Mouse (Mus musculus) hindlimb bud, embryonic 11.5 days (tissue): ENCODE results near the gene Fcho1.

Experiments used
- DNase-seq: peaks from one replicate; pipeline ENCODE4 v3.0.0-alpha.2; 2012; ENCODE audit warnings: low read depth, low spot score; ENCODE audit errors: extremely low spot score

Fcho1 gene

DNA sequence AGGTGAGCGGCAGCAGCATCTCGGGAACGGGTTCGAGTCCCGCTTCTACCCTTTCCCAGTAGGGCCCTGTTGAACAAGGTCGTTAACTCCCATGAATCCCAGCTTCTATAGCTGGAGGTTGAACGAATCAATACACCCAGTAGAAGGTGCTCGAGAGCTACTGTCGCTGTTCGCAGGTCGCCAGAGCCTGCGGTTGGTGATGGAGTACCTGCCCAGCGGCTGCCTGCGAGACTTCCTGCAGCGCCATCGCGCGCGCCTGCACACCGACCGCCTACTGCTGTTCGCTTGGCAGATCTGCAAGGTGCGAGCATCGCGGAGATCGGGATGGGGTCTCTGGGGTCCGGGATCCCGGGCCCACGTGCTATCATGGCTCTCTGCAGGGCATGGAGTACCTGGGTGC lies 39.9 kb downstream of the Fcho1 start:
- DNase-seq: no peak

DNA sequence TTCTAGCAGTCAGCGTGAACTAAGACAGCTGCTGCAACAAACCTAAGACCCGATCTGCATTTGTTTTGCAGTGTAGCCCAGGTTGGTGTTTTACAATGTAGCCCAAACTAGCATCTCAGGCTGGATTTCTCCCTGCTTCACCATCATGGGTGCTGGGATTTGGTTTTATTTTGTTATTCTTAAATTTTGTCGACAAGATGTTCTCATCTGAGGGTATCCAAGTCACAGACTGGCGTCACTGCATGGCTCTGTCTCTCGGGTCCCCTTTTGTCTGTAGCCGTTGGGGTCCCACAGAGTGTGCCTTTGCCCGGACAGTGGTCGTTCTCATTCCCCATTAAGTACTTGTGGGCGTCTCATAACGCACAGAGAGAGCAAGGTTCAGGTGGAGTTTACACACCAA lies 40.8 kb downstream of the Fcho1 start:
- DNase-seq: no peak

DNA sequence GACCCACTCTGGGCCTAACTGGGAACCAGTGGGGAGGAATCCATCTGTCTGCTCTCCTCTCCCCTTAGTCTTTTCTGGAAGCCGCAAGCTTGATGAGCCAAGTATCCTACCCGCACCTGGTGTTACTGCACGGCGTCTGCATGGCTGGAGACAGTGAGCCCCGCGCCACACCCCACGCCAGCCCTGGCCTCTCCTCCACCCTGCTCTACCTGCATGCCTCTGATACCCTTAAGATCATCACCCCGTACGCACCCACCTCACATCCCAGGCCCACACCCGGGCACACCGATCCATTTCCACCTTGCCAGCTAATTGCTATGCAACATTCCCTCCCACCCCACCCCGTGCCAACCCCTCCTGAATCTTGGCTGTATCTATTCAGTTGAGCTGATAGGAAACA lies 42.7 kb downstream of the Fcho1 start:
- DNase-seq: no peak

DNA sequence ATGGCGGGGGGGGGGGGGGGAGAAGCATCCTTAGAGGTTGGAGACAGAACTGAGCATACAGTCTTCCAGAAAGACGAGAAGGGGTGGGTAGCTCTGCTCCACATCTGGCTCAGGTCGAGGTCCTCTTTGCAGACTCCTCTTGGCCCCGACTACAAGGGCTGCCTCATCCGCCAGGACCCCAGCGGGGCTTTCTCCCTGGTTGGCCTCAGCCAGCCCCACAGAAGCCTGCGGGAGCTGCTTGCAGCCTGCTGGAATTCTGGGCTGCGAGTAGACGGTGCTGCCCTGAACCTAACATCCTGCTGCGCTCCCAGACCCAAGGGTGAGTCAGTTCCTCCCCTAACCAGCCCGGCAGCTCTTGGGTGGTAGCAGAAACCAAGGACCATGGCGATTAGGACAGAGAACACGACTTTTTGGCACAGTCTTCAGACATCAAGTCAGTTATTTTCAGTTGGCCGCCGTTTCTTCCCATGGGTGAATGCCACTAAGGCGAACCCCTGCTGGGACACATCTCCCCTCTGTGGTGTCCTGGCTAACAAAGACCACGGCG lies 44.1 kb downstream of the Fcho1 start:
- DNase-seq: no peak

DNA sequence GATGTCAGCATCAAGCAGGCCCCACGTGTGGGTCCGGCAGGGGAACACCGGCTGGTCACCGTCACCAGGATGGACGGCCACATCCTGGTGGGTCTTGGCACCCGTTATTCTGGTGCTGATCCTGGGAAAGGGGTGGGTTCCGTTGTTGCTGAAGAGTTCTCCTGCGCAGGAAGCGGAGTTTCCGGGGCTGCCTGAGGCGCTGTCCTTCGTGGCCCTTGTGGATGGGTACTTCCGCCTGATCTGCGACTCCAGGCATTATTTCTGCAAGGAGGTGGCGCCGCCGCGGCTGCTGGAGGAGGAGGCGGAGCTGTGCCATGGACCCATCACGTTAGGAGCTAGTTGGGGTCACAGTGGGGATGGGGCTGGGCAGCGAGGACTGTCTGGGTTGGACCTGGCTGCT lies 45.0 kb downstream of the Fcho1 start:
- no peak for DNase-seq

GRCm38 (mm10) chr8:71679550-71680168 lies 45.9 kb downstream of the Fcho1 start:
- no peak for DNase-seq

- no peak for DNase-seq
These were observed 46.4 kb downstream of the Fcho1 start for GRCm38 (mm10) chr8:71679116-71679515.

DNA sequence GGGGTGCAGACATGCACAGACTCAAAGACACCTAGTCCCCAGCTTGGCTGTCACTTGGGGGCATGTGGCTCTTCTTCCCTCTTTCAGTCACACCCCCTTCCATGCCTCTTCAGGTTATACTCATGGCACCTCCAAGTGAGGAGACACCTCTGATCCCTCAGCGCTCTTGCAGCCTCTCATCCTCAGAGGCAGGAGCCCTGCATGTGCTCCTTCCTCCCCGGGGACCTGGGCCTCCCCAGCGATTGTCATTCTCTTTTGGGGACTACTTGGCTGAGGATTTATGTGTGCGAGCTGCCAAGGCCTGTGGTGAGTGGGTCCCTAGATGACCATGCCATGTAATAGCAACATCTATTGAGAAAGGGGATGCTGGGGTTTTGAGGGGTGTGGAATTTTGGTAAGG lies 47.3 kb downstream of the Fcho1 start:
- DNase-seq: no peak

GRCm38 (mm10) chr8:71677555-71677954 lies 48.0 kb downstream of the Fcho1 start:
- no peak for DNase-seq

DNA sequence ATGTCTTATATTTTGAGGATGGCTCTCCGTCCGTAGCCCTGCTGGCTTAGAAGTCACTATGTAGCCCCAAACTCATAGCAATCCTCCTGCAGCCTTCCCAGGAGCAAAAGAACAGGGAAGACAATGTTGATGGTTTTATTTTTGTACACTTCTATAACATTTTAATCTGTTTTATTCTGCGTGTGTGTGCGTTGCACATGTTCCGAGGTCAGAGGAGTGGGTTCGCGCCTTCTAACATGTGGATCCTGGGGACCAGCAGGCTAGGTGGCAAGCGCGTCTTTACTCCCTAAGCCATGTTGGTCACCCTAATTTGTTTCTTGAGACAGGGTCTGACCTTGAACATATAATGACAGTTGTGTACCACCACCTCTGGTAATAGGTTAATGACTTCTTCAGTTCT lies 48.7 kb downstream of the Fcho1 start:
- DNase-seq: no peak

DNA sequence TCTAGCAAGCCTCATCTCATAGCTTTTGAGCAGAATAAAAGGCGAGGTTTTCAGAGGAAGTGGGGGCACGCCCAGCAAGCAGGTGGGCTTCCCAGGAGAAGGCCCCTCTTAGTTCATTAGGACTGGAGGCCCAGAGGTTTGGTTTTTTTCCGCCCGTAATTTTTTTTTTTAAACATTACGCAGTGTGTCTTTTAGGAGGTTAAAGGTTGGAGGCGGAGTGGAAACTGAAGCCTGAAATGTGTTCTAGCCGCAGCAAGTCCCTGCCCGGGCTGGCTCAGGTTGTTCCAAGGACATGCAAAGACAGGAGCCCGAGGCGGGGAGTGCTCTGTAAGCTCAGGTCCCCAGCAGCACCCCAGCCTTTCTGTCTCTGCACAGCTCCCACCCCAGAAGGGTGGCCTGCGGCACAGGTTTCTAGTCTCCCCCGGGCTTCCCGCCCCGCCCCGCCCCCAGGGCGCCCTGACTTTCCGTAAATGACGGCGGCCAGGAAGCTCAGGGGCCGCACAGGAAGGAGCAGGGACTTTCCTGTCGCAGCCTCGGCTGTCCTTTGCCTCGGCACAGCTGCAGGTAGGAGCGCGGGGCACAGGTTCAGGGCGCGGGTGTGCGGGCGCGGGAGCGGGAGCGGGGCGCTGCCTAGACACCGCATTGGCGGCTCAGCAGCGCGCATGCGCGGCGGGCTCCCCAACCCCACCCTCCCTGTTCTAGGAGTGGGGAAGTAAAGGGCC lies 49.3 kb downstream of the Fcho1 start, which contains the start of gene Jak3:
Jak3 (plus strand) TSS at position 277 of the 722 bp plus-strand sequence.
- DNase-seq: no peak

GRCm38 (mm10) chr8:71675456-71676019 lies 50.0 kb downstream of the Fcho1 start:
- DNase-seq: no peak

DNA sequence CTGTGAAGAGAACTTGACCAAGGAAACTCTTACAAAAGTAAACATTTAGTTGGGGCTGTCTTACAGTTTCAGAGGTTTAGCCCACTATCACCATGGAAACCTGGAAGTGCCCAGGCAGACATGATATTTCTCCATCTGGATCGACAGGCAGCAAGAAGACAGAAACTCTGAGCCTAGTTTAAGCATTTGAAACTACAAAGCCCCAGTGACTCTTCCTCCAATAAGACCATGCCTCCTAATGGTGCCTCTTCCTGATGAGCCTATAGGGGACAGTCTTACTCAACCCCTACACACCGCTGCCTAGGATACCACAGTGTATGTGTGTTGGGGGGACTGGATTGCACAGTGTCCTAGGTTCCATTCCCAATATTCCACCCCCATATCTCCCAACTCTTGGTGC lies 51.4 kb downstream of the Fcho1 start:
- DNase-seq: no peak

DNA sequence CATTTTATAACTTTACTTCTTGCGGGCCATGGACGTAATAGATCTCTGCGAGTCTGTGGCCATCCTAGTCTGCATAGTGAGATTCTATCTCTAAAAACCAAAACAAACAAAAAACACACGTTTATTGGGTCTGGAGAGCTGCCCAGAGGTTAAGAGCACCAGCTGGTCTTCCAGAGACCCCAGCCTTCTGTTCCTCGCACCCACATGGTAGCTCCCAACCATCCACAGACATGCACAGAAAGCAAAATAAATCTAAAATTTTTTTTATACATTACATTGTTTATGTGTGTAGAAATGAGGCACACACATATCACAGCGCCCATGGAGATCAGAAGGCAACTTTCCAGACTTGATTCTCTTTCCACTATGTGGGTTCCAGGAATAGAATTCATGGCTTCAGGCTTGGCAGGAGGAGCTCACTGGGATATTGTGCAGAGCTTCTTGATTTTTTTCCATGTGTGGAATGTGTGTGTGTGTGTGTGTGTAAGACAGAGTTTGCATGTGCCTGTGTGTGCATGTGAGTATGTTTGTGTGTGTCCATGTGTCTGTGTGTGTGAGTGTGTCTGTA lies 53.3 kb downstream of the Fcho1 start:
- no peak for DNase-seq

DNA sequence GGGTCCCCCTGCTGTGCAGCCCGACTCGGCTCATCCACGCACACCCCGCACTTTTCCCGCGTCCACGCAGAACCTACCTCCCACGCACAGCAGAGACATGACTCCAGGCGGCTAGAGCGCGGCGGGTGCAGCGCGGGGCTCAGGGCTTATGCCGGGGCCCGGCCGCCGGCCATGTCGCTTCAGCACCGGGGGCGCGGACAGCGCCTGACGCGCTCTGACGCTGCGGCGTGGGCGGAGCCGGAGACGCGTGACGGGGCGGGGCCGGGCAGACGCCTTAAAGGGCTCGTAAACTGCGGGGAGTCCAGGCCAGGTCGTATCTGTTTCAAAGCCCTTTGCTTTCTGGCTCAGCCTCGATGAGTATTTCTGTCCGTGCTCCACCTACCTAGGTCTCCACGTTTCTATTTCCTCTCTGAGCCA lies 54.0 kb downstream of the Fcho1 start, which contains the start of gene Unc13a:
Unc13a (minus strand) TSS at position 209 of the 417 bp plus-strand sequence.
- DNase-seq: peak; percentile 49

GRCm38 (mm10) chr8:71670621-71671548 lies 54.6 kb downstream of the Fcho1 start:
- no peak for DNase-seq

DNA sequence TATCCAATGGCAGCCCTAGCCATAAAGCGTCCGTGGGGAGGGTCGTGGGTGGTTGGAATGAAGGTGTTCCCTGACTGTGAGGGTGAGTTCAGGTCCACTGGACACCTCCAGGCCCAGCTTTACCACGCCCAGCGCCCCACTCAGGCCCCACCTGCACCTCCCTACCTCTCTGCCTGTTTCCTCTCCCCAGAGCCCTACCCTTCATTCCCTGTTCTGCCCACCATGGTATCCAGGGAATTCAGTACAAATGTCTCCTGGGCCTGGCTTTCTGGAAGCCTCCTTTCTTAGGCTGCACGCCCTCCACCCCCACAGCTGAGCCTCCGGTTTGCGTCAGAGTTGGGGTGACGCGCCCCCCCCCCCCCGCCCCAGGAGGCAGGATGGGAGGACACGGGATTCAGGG lies 55.3 kb downstream of the Fcho1 start:
- no peak for DNase-seq

DNA sequence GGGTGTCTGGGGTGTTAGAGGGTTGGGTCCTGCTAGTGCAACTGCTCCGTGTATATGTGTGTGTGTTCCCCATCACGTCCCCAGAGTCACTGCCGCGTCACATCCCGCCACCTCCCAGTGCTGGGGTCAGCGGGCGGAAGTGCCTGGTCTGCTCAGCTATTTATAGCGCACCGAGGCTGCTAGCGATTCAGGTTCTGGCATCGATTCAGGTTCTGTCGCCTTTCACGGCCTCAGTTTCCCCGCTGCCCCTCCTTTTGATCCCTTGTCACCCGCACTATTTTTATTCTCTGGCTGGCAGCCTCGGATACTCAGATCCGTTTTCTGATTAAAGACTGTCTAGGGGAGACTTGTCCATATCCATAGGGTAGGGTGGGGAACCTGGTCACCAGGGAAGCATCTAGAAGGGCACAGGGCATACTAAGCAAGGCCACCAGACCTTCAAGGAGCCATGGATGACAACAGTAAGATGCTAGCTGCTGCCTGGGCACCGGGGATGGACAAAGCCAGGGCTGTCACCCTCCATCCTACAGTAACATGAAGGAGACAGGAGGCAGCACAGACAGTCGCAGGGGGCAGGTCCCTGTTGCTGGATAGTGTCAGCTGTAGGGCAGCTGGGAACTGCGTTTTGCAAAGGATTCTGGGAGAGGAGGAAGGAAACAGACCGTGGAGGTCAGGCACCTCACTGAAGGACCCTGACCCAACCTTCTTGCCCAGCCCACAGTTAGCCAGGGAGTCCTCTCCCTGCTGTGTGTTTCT lies 57.1 kb downstream of the Fcho1 start:
- no peak for DNase-seq

- no peak for DNase-seq
These were observed 58.3 kb downstream of the Fcho1 start for GRCm38 (mm10) chr8:71667256-71667655.

DNA sequence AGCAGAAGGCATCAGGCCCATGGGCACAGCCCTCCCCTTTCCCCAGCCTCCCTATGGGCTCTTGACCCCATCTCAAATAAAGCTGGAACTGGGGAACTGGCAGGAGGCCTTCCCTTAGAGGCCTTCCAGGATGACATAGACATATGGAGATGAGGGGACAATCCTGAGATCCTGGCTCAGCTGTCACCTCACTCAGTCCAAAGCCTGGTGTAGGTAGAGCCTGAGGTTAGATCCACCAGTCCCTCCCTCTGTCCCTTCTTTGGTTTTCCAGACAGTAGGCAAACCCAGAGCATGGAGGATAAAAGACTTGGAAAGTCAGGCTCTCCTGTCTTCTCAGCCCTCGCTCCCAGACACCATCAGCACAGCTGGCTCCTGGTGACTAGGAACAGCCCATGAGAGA lies 58.7 kb downstream of the Fcho1 start:
- DNase-seq: no peak
